Mouse (Mus musculus) adrenal gland, postnatal 4 days (tissue): ENCODE measurements around the gene Runx1. TPM values are rescaled to one million over a fixed set of nuclear protein-coding genes. Genes with fewer than 3 reads are reported as not detected.

Experiments
- DNase-seq, 2 experiments: peaks; one replicate each; pipeline ENCODE4 v3.0.0; 2021 to 2022; ENCODE audit warnings: low spot score in 2 of 2, mixed read lengths in 2 of 2
- long read RNA-seq, 2 experiments: library from polyadenylated mRNA; stranded (forward); transcript quantifications; one replicate each; pipeline ENCODE4 v2.0.0; 2021
- total RNA-seq, 2 experiments: library from RNA; stranded (reverse); gene quantifications; 2 replicates each; pipeline ENCODE4 v1.2.3; 2021

Runx1 gene
- total RNA-seq, result 1 to 10 TPM; 4.1 to 4.5 TPM
- long read RNA-seq, experiment 1, partial matches to known transcripts, result 0 of 2 reads
- long read RNA-seq, experiment 1, other reads (novel, unspliced or antisense), result 2 of 2 reads
- long read RNA-seq, experiment 2, partial matches to known transcripts, result 0 of 2 reads
- long read RNA-seq, experiment 2, other reads (novel, unspliced or antisense), result 2 of 2 reads

GRCm38 (mm10) chr16:92825908-92826650, at the start of gene Runx1:
Gene Runx1, minus strand, starts transcription at chr16:92826149.
- DNase-seq, result no peak

DNA sequence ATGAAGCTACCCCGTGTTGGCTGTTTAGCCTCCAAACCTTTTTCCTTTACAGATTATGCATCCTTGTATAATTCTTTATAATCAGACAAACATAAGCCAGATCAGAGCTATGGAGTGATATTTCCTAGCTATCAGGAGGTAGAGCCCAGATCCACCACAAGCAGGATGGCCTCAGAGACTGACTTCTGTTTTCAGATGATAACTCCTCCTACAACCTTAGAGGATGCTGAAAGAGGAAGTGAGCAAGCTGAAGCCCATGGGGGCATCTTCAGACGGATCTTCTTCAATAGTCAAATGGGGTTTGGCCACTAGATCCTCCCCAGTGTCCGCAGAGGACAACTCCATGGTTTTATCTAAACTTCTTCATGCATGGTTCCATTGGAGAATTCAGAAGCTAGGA, 48.1 kb upstream of the Runx1 start:
- no peak for DNase-seq

DNA sequence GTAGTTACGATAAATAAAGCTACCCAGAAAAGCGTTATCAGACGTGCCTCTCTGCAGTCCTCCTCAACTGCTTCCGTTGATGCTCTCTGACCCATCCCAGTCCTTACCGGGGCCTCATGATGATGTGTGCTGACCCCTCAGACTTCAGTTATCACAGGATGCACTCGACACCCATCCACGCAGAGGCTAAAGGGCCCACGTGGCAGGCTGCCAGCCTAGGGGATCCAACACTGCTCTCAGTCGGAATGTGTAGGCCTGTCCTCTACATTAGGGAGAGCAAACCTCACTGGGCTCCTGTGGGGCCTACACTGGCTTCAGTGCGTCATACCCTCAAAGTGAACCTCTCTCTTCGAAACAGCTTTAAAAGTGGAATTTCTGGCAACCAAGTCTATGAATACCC, 45.8 kb upstream of the Runx1 start:
- DNase-seq, result no peak

DNA sequence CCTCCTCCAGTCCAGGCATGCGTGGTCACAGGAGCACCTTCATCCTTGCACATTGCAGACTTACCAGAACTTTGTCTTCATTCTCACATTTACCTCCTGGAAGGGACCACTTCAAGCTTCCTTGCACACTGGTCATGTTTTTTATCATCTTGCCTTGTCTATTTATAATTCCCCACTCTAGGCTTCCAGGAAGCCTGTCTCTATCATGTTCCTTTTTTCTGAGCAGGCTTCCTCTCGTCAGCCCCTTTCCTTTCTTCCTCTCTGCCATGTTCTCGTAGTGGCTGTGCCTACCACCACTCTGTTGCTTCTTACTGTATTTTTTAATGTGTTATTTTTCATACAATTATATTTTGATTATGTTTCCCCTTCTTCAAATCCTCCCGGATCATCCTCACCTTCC, 42.6 kb upstream of the Runx1 start:
- no peak for DNase-seq

- DNase-seq, result no peak
These were observed 41.4 kb upstream of the Runx1 start for GRCm38 (mm10) chr16:92867261-92867935.

- no peak for DNase-seq
These were observed 39.4 kb upstream of the Runx1 start for GRCm38 (mm10) chr16:92865314-92865713.

- no peak for DNase-seq
These were observed 38.2 kb upstream of the Runx1 start for GRCm38 (mm10) chr16:92864191-92864590.

GRCm38 (mm10) chr16:92863179-92863578, 37.2 kb upstream of the Runx1 start:
- no peak for DNase-seq

- no peak for DNase-seq
These were observed 36.5 kb upstream of the Runx1 start for GRCm38 (mm10) chr16:92862430-92862829.

- no peak for DNase-seq
These were observed 35.6 kb upstream of the Runx1 start for GRCm38 (mm10) chr16:92861571-92861970.

DNA sequence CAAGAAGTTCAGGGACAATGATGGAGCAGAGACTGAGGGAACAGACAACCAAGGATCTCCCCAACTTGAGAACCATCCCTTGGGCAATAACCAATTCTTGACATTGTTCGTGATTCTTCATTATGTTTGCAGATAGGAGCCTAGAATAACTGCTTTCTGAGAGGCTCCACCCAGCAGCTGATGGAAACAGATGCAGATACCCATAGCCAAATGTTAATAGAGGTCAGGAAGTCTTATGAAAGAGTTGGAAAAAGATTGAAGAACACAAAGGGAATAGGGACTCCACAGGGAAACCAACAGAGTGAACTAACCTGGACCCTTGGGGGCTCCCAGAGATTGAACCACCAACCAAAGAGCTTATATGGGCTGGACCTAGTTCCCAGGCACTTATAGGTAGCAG, 34.7 kb upstream of the Runx1 start:
- no peak for DNase-seq

- DNase-seq, result no peak
These were observed 30.8 kb upstream of the Runx1 start for GRCm38 (mm10) chr16:92856779-92857178.

GRCm38 (mm10) chr16:92852276-92852675, 26.3 kb upstream of the Runx1 start:
- DNase-seq, result no peak

- DNase-seq, result no peak
These were observed 24.5 kb upstream of the Runx1 start for GRCm38 (mm10) chr16:92850416-92850815.

DNA sequence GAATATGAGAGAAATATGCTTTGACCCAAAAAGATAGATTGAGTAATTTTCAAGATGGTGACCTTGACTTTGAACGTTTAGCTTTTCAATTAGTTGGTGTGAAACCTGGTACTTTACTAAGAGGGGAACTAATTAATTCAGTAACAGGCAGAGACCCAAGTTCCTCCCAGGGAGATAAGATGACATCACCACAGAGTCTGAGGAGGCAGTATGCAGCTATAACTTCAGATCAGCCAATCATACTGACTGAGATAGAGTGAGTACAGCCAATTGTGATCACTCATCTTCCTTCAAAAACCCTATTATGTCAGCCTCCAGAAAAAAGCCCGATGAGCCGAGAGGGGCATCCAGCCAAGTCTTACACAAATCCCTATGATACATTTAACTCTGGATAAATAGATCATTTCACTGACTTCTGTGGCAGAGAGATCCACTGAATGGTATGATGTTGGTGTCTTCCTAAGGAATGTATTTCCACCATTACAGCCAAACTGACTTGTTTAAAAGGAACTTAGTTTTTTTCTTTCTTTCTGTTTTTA, 21.9 kb upstream of the Runx1 start:
- no peak for DNase-seq

DNA sequence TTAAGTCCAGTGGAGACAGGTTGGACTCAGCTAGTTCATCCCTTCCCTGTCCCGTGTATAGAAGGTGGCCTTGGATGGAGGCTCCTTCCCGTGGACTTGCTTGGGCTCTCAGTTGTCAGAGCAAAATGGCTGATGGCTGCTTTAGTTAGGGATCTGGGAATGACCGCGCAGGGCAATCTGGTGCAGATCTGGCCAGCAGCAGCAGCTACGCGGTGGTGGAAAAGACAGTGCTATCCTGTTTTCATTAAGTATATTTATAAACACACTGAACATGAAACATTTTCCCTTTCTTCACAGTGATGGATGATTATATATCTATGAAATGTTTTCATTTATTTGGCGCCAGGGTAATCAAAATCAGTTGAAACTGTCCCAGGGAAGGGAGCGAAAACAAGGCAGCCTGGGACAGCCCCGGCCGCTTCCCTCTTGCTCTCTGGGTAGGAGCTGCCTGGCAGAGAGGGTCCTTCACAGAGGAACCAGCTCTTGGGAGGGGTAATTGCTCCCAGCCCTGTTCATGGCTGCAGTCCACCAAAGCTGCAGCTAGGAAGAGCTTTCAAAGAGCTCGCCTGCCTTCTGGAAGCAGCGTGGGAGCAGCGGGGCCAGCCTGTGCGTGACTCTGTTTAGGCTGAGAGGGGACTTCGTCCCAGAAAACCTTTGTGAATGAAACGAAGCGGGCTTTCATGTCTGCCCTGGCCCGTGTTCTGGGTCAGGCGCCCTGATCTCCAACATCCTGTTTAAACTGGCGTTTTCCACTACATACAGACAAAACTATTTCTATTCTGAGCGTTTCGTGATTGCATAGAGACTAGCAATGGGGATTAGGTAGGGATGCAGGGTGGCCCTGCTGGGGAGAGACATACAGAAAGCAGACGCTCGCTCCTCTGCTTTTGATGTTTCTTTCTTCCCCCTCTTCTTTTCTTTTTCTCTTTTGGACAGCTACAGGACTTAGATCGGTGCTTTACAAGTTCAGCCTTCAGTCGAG, 19.6 kb upstream of the Runx1 start:
- DNase-seq, result no peak

GRCm38 (mm10) chr16:92838709-92839108, 12.8 kb upstream of the Runx1 start:
- no peak for DNase-seq

DNA sequence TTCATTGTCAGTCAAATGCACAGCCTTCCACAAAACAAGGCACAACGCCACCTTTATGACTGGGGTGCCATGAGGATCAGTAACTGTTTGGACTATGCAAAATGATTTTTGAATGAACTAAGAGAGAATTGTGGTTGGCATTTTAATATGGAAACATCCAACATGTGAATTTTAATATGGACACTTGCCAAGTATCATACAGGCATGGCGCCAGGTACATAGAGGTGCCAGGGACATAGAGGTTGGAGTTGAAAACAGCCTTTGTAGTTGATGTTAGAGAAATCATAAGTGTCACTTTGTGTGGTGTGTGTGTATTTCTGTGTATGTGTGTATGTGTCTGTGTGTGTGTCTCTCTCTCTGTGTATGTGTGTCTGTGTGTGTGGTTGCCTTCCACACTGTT, 5.4 kb upstream of the Runx1 start:
- no peak for DNase-seq

DNA sequence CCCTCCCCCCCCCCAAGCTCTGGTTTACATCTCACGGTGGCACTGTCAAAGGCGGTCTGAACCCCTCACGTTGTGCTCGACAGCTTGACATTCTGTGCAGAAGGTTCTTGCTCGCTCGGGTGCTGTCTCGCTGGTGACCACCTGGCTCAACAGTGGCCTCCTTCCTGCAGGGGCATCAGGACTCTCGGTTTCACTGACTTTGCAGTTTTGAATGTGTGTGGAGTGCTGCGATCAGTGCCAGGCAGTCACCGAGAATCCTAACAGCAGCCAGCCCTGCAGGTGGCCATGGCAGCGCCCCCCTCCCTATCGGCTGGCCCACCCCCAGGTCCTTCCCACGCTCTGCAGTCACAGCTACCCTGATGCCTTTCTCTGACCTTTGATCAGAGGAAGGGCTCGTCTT, 4.5 kb upstream of the Runx1 start:
- DNase-seq, result no peak

- DNase-seq, result no peak
These were observed 2.4 kb upstream of the Runx1 start for GRCm38 (mm10) chr16:92828308-92828862.
